Mouse (Mus musculus) layer of hippocampus, postnatal 25 days (tissue): ENCODE measurements around the gene Adgre4. TPM values are rescaled to one million over a fixed set of nuclear protein-coding genes. Genes with fewer than 3 reads are reported as not detected.
A peak's percentile ranks its signal among the peaks of the same experiment; 100 is the strongest.
"Not testable (repeated sequence)": the region's sequence is repeated elsewhere in the genome, so short reads cannot be mapped to it uniquely, and the experiment has no call there.

Experiments
- DNase-seq, 2 experiments: peaks; one replicate each; pipeline ENCODE4 v3.0.0; 2022; ENCODE audit warnings: mixed read lengths in 2 of 2, low spot score in 1 of 2; ENCODE audit errors: extremely low spot score in 1 of 2
- total RNA-seq, 2 experiments: library from RNA; stranded (reverse); gene quantifications; 2 replicates each; pipeline ENCODE4 v1.2.3; 2021

The Adgre4 gene
- total RNA-seq, result not detected

- no peak for DNase-seq
Observed at GRCm38 (mm10) chr17:55749786-55750185, at the start of gene Adgre4. Gene Adgre4 (plus strand): TSS chr17:55749984.

- DNase-seq, result peak; percentile 56 to 89
Observed at GRCm38 (mm10) chr17:55702161-55702820, 47.5 kb upstream of the Adgre4 start.

GRCm38 (mm10) chr17:55702865-55703264, 46.9 kb upstream of the Adgre4 start:
- DNase-seq, result no peak

GRCm38 (mm10) chr17:55711984-55712811, 37.6 kb upstream of the Adgre4 start, which contains the start of gene Pot1b:
Gene Pot1b (minus strand): TSS chr17:55712628.
- peak; percentile 92 to 98 for DNase-seq

GRCm38 (mm10) chr17:55721270-55721669, 28.5 kb upstream of the Adgre4 start:
- no peak for DNase-seq

GRCm38 (mm10) chr17:55722250-55722649, 27.5 kb upstream of the Adgre4 start:
- no peak for DNase-seq

GRCm38 (mm10) chr17:55726193-55726592, 23.6 kb upstream of the Adgre4 start:
- no peak for DNase-seq

- no peak for DNase-seq
Observed at GRCm38 (mm10) chr17:55736675-55737074, 13.1 kb upstream of the Adgre4 start.

- no peak for DNase-seq
Observed at GRCm38 (mm10) chr17:55751170-55751569, 1.4 kb downstream of the Adgre4 start.

GRCm38 (mm10) chr17:55813642-55814041, 63.9 kb downstream of the Adgre4 start:
- DNase-seq, result no peak

- DNase-seq, result no peak
Observed at GRCm38 (mm10) chr17:55816853-55817252, 67.1 kb downstream of the Adgre4 start.

GRCm38 (mm10) chr17:55821566-55821965, 71.8 kb downstream of the Adgre4 start:
- no peak for DNase-seq

- no peak for DNase-seq
Observed at GRCm38 (mm10) chr17:55843067-55843466, 93.3 kb downstream of the Adgre4 start.

GRCm38 (mm10) chr17:55877184-55877583, 127.4 kb downstream of the Adgre4 start:
- no peak for DNase-seq

GRCm38 (mm10) chr17:55878282-55878635, 128.5 kb downstream of the Adgre4 start:
- not testable (repeated sequence) for DNase-seq

GRCm38 (mm10) chr17:55878636-55879369, 129.0 kb downstream of the Adgre4 start, which contains the start of gene Zfp119a:
Gene Zfp119a (minus strand): TSS chr17:55878930.
- peak; percentile 69 to 80 for DNase-seq

GRCm38 (mm10) chr17:55883631-55884030, 133.8 kb downstream of the Adgre4 start:
- no peak for DNase-seq

GRCm38 (mm10) chr17:55884912-55885311, 135.1 kb downstream of the Adgre4 start:
- no peak for DNase-seq

- DNase-seq, result peak in 1 of 2 experiments; percentile 6
Observed at GRCm38 (mm10) chr17:55892406-55892955, 142.7 kb downstream of the Adgre4 start.

- DNase-seq, result no peak
Observed at GRCm38 (mm10) chr17:55903087-55903486, 153.3 kb downstream of the Adgre4 start.
